Mouse (Mus musculus): Measurements from ENCODE around the gene Dock2. TPM values are rescaled to one million over a fixed set of nuclear protein-coding genes. Genes with fewer than 3 reads are reported as not detected.

Gene Dock2
- total RNA-seq (2014; rRNA removed): 1.6 and 1.7 TPM in 2 replicates
- 0.48 and 0.57 TPM in 2 replicates for polyA plus RNA-seq (2015; fragmentation: Nextera tagmentation; extraction: Ambion mirVana)

DNA sequence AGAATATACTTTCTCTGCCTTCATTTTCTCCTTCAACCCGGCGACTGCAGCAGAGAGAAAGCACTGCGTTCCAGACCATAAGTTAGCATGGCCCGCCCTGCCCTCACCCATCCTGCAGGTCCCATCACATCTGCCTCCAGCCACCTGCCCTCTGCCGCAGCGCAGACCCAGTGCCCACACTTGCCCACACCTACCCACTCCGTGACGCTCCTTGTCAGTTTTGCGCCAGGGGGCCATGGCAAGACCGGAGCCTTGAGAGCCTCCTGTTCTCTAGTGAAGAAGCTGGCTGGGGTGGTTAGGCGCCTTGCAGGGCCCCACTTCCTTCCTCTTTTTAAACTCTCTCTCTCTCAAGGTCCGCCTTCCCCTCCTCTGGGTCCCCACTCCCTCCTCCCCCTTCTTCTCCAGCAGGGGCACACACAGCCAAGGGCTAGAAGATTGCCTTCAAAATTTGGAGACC, at the start of gene Dock2:
Gene Dock2, minus strand, starts transcription at position 306 of the 457 bp plus-strand sequence.
- Histone ChIP-seq H3K9ac (replicated peaks; ENCODE audit: low read length, poor library complexity, severe bottlenecking) (no peak within 1 kb of the TSS), H3K4me1 (ENCODE audit: insufficient read depth, low read length) (no peaks in the 10 kb centered on the region), H3K36me3 (ENCODE audit: insufficient read depth, low read length) (no peaks in the 10 kb centered on the region), H3K27me3 (ENCODE audit: insufficient read depth, low read length) (no peaks in the 10 kb centered on the region), H3K4me2 (ENCODE audit: low read depth, low read length, poor library complexity, severe bottlenecking) (no peak within 1 kb of the TSS), H3K4me3 (ENCODE audit: low read depth, low read length) (no peak within 1 kb of the TSS), H3K27ac (ENCODE audit: low read depth, low read length) (no peak within 1 kb of the TSS), H3K9me3 (ENCODE audit: low read length) (no peaks in the 10 kb centered on the region)
- DNase-seq (ENCODE audit: low spot score) (no peak), ATAC-seq (ENCODE audit: low FRiP score) (no peak)
- no peak for TF ChIP-seq CTCF (IDR thresholded peaks at IDR 0.05)
- WGBS: 89% methylated on average over 12 of the region's 12 CpGs

DNA sequence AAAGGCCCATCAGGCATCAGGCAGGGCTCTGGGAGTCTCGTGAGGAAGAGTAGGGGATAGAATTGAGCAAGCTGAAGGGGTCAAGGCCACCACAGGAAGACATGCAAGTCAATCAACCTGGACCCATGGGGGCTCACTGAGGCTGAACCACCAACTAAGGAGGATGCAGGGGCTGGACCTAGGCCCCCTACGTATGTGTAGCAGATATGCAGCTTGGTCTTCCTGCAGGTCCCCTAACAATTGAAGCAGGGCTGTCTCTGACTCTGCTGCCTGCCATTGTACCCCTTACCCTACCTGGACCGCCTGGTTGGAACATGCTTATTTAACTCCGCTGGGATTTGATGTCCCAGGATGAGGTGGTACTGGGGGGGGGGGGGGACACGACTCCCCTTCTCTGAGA, 49.0 kb upstream of the Dock2 start:
- DNase-seq (ENCODE audit: low spot score) (no peak), ATAC-seq (ENCODE audit: low FRiP score) (no peak)
- H3K4me3 ChIP-seq (ENCODE audit: low read depth, low read length): peak overlapping the region; percentile 53
- WGBS: 8% methylated on average over 4 of the region's 5 CpGs
- no peak for TF ChIP-seq CTCF (IDR thresholded peaks at IDR 0.05)
- H3K27ac ChIP-seq (ENCODE audit: low read depth, low read length): no peak overlapping the region
- H3K9me3 ChIP-seq (ENCODE audit: low read length): no peaks in the 10 kb centered on the region
- peaks cover 3% of the 10 kb centered on the region; the same call in 1 of the 2 replicates for H3K4me1 ChIP-seq (ENCODE audit: insufficient read depth, low read length)
- H3K36me3 ChIP-seq (ENCODE audit: insufficient read depth, low read length): no peaks in the 10 kb centered on the region
- peak overlapping the region; percentile 91 for H3K4me2 ChIP-seq (ENCODE audit: low read depth, low read length, poor library complexity, severe bottlenecking)
- H3K27me3 ChIP-seq (ENCODE audit: insufficient read depth, low read length): no peaks in the 10 kb centered on the region
- H3K9ac ChIP-seq (replicated peaks; ENCODE audit: low read length, poor library complexity, severe bottlenecking): peak overlapping the region; percentile 66

DNA sequence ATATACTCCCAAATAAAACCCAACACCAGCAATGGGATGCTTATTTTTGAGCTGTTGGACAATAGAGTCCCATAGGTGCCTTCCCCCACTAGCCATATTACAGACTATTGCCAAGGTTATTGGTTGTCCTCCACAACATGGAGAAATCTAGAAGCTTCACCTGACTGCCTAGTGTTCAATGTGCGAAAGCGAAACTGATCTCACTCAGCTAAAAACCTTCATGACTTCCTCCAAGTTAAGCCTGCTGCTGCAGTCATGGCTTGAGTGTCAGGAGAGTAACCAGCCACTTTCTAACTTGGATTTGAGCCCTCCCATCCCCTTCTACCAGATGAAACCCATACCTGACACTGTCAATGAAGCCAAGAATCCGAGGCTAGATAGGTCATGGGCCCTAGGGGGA, 44.1 kb upstream of the Dock2 start:
- Histone ChIP-seq H3K4me2 (ENCODE audit: low read depth, low read length, poor library complexity, severe bottlenecking) (no peak overlapping the region), H3K27me3 (ENCODE audit: insufficient read depth, low read length) (no peaks in the 10 kb centered on the region), H3K36me3 (ENCODE audit: insufficient read depth, low read length) (no peaks in the 10 kb centered on the region), H3K9ac (replicated peaks; ENCODE audit: low read length, poor library complexity, severe bottlenecking) (no peak overlapping the region), H3K4me1 (ENCODE audit: insufficient read depth, low read length) (peaks cover 2% of the 10 kb centered on the region; the same call in 1 of the 2 replicates), H3K9me3 (ENCODE audit: low read length) (no peaks in the 10 kb centered on the region), H3K4me3 (ENCODE audit: low read depth, low read length) (no peak overlapping the region), H3K27ac (ENCODE audit: low read depth, low read length) (no peak overlapping the region)
- no peak for TF ChIP-seq CTCF (IDR thresholded peaks at IDR 0.05)
- no peak for ATAC-seq (ENCODE audit: low FRiP score)
- no peak for DNase-seq (ENCODE audit: low spot score)
- 96% methylated on average over 3 of the region's 3 CpGs for WGBS

DNA sequence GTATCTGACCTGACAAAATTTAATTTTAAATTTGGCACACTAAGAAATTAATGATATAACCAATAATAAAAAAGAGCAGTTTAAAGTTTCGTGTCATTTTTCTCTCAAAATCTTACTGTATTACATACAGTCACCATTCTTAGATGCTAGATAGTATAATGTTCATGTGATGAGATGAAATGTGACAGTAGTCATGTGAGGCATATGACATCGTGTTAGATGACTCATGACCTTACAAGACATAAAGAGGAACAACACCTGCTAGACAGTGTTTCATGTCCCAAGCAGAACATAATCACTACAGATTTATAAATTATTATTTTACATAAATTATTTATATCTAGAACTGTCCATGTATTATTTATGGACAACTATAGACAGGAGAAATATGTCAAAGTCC, 43.2 kb upstream of the Dock2 start:
- Histone ChIP-seq H3K4me3 (ENCODE audit: low read depth, low read length) (no peak overlapping the region), H3K27ac (ENCODE audit: low read depth, low read length) (no peak overlapping the region), H3K27me3 (ENCODE audit: insufficient read depth, low read length) (no peaks in the 10 kb centered on the region), H3K36me3 (ENCODE audit: insufficient read depth, low read length) (peaks cover 5% of the 10 kb centered on the region; the same call in 1 of the 2 replicates), H3K9me3 (ENCODE audit: low read length) (no peaks in the 10 kb centered on the region), H3K9ac (replicated peaks; ENCODE audit: low read length, poor library complexity, severe bottlenecking) (no peak overlapping the region), H3K4me2 (ENCODE audit: low read depth, low read length, poor library complexity, severe bottlenecking) (no peak overlapping the region), H3K4me1 (ENCODE audit: insufficient read depth, low read length) (no peaks in the 10 kb centered on the region)
- WGBS: 88% methylated on average over 2 of the region's 2 CpGs
- DNase-seq (ENCODE audit: low spot score) (no peak), ATAC-seq (ENCODE audit: low FRiP score) (no peak)
- no peak for TF ChIP-seq CTCF (IDR thresholded peaks at IDR 0.05)

GRCm38 (mm10) chr11:34824791-34825190, 41.1 kb upstream of the Dock2 start:
- Histone ChIP-seq H3K4me1 (ENCODE audit: insufficient read depth, low read length) (no peaks in the 10 kb centered on the region), H3K27me3 (ENCODE audit: insufficient read depth, low read length) (no peaks in the 10 kb centered on the region), H3K27ac (ENCODE audit: low read depth, low read length) (no peak overlapping the region), H3K36me3 (ENCODE audit: insufficient read depth, low read length) (peaks cover 10% of the 10 kb centered on the region; the same call in 1 of the 2 replicates), H3K4me2 (ENCODE audit: low read depth, low read length, poor library complexity, severe bottlenecking) (no peak overlapping the region), H3K4me3 (ENCODE audit: low read depth, low read length) (no peak overlapping the region), H3K9ac (replicated peaks; ENCODE audit: low read length, poor library complexity, severe bottlenecking) (no peak overlapping the region), H3K9me3 (ENCODE audit: low read length) (no peaks in the 10 kb centered on the region)
- 94% methylated on average over 4 of the region's 4 CpGs for WGBS
- DNase-seq (ENCODE audit: low spot score) (no peak), ATAC-seq (ENCODE audit: low FRiP score) (no peak)
- no peak for TF ChIP-seq CTCF (IDR thresholded peaks at IDR 0.05)

DNA sequence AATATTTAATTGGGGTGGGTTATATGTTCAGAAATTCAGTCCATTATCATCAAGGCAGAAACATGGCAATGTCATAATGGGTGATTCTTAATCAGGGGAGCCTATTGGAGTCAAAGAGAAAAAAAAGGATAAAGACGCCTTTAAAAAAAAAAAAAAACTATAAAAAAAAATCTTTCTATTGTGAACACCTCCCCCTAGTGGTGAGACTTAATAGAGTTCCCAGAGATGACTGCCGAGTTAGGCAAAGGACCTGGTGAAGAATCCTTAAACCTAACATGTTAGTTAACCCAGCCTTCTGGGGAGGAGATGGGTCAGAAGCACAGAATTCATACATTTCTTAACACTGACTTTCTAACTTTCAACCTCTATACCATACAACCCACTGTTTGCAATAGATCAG, 31.1 kb upstream of the Dock2 start:
- Histone ChIP-seq H3K4me3 (ENCODE audit: low read depth, low read length) (no peak overlapping the region), H3K4me2 (ENCODE audit: low read depth, low read length, poor library complexity, severe bottlenecking) (no peak overlapping the region), H3K9ac (replicated peaks; ENCODE audit: low read length, poor library complexity, severe bottlenecking) (no peak overlapping the region), H3K27ac (ENCODE audit: low read depth, low read length) (no peak overlapping the region), H3K4me1 (ENCODE audit: insufficient read depth, low read length) (no peaks in the 10 kb centered on the region), H3K27me3 (ENCODE audit: insufficient read depth, low read length) (no peaks in the 10 kb centered on the region), H3K9me3 (ENCODE audit: low read length) (no peaks in the 10 kb centered on the region), H3K36me3 (ENCODE audit: insufficient read depth, low read length) (no peaks in the 10 kb centered on the region)
- peak; percentile 76 for TF ChIP-seq CTCF (IDR thresholded peaks at IDR 0.05)
- WGBS: 8% methylated on average over 2 of the region's 2 CpGs
- ATAC-seq (ENCODE audit: low FRiP score) (no peak), DNase-seq (ENCODE audit: low spot score) (peak; percentile 84)

All from midbrain, postnatal 0 days (tissue).